ENCODE assay signal across 9 mouse cellular contexts in genomic region chr3:90709591-90710460, GRCm38 (mm10). TPM values are rescaled to one million over a fixed set of nuclear protein-coding genes. Genes with fewer than 3 reads are reported as not detected.
DNase-seq lines count a peak whose midpoint lies in the region; ATAC-seq lines count a peak whose summit lies in the region.
"Had no signal": no experiment of that assay in that cellular context is flagged by ENCODE, and none has a peak within 500 bp of the region (broad histone marks: within the 10 kb centered on the region; RNA-seq: fewer than 3 reads in every experiment).

No protein-coding gene starts in this region.

- no peak overlapping the region for H3K4me2 ChIP-seq in hindbrain, embryonic 16.5 days (ENCODE audit: low read length)

- H3K9me3 ChIP-seq in hindbrain, embryonic 16.5 days (ENCODE audit: control insufficient read depth, low read length), result no peaks in the 10 kb centered on the region

- peak; percentile 76 for DNase-seq in T-cell, adult 2 months (ENCODE audit: low spot score)
- DNase-seq in cerebellum, postnatal 10 days, result peak; percentile 89 to 91
- DNase-seq in frontal cortex, postnatal 25 days (ENCODE audit: low spot score in 2 of 2), result peak; percentile 86 to 88
- peak; percentile 72 to 77 for DNase-seq in layer of hippocampus, postnatal 36 days
- DNase-seq in lung, postnatal 4 days, result peak; percentile 79 to 88
- peak; percentile 97 for DNase-seq in right cerebral cortex, postnatal 14 days
- DNase-seq in urinary bladder, postnatal 25 days (ENCODE audit: low spot score), result peak; percentile 89

- no peaks in the 10 kb centered on the region for H3K36me3 ChIP-seq in hindbrain, embryonic 16.5 days (ENCODE audit: control insufficient read depth, insufficient read depth, low read length)

- ATAC-seq in hindbrain, embryonic 16.5 days, result peak; percentile 37; the same call in 1 of the 2 replicates

- WGBS in hindbrain, embryonic 16.5 days, result 52% methylated on average over 12 of the region's 12 CpGs

- H3K4me3 ChIP-seq in hindbrain, embryonic 16.5 days (ENCODE audit: low read length), result no peak overlapping the region

- H3K4me1 ChIP-seq in hindbrain, embryonic 16.5 days (ENCODE audit: control insufficient read depth, insufficient read depth, low read depth, low read length), result no peaks in the 10 kb centered on the region

- no peak overlapping the region for H3K9ac ChIP-seq in hindbrain, embryonic 16.5 days (ENCODE audit: low read depth, low read length)

- no peak overlapping the region for H3K27ac ChIP-seq in hindbrain, embryonic 16.5 days (ENCODE audit: low read depth, low read length)

- H3K27me3 ChIP-seq in hindbrain, embryonic 16.5 days (replicated peaks; ENCODE audit: control insufficient read depth, insufficient read depth, low read length), result no peaks in the 10 kb centered on the region

RNA-seq across cellular contexts. Expression of gene S100a9, which starts 14.3 kb away (rescaled TPM):
- polyA plus RNA-seq in hindbrain, embryonic 16.5 days (2015; fragmentation: Nextera tagmentation; extraction: Ambion mirVana), result 3.1 and 5.5 TPM in 2 replicates
- under 1 TPM in 1 of 2 experiments, not detected in 1; 0.86 TPM for total RNA-seq in layer of hippocampus, postnatal 36 days (2021)

RNA-seq across cellular contexts. Expression of gene Pglyrp4, which starts 16.9 kb away (rescaled TPM):
- not detected in 2 replicates for polyA plus RNA-seq in hindbrain, embryonic 16.5 days (2015; fragmentation: Nextera tagmentation; extraction: Ambion mirVana)
- not detected for total RNA-seq in layer of hippocampus, postnatal 36 days (2021)
- polyA plus RNA-seq: stomach, embryonic 14.5 days had no signal

RNA-seq across cellular contexts. Expression of gene S100a8, which starts 41.0 kb away (rescaled TPM):
- polyA plus RNA-seq in hindbrain, embryonic 16.5 days (2015; fragmentation: Nextera tagmentation; extraction: Ambion mirVana), result 2.2 and 6.7 TPM in 2 replicates
- under 1 TPM in 1 of 2 experiments, not detected in 1; 0.91 TPM for total RNA-seq in layer of hippocampus, postnatal 36 days (2021)

RNA-seq across cellular contexts. Expression of gene S100a7a, which starts 56.0 kb away (rescaled TPM):
- 0.20 and 0.24 TPM in 2 replicates for polyA plus RNA-seq in hindbrain, embryonic 16.5 days (2015; fragmentation: Nextera tagmentation; extraction: Ambion mirVana)
- under 1 TPM; 0.61 to 0.62 TPM for total RNA-seq in layer of hippocampus, postnatal 36 days (2021)
- polyA plus RNA-seq: stomach, embryonic 14.5 days had no signal
